Mouse (Mus musculus): ENCODE data around the gene Hoxb5. TPM values are rescaled to one million over a fixed set of nuclear protein-coding genes. Genes with fewer than 3 reads are reported as not detected.

The Hoxb5 gene
- polyA plus RNA-seq, 1 experiment from 2014 or later: not detected

MicroRNAs within 50 kb of the gene (microRNA counts, 519-probe panel; counts per million panel counts)
- microRNA mmu-miR-10a (341 counts per million, percentile 65 among the panel's probes with 10 or more counts), microRNA mmu-miR-196a (341 counts per million, percentile 65 among the panel's probes with 10 or more counts)

Small RNAs within 50 kb of the gene (microRNA-seq; reads per million reads assigned to microRNA genes)
- gene Mir10a (142 reads per million, percentile 51 among the genes with 10 or more reads in this experiment), gene Mir196a-1 (not detected)

Other genes starting within 250 kb of the Hoxb5 start
- 27.5 TPM in 2 replicates for gene Ube2z, start 237.9 kb upstream of the Hoxb5 start, polyA plus RNA-seq (2016; fragmentation: Nextera tagmentation; extraction: Ambion mirVana)
- 557 and 584 TPM in 2 replicates for gene Atp5g1, start 227.7 kb upstream of the Hoxb5 start, polyA plus RNA-seq (2016; fragmentation: Nextera tagmentation; extraction: Ambion mirVana)
- gene Calcoco2, start 191.4 kb upstream of the Hoxb5 start, polyA plus RNA-seq (2016; fragmentation: Nextera tagmentation; extraction: Ambion mirVana): not detected in 2 replicates
- not detected in 2 replicates for gene Ttll6, start 169.6 kb upstream of the Hoxb5 start, polyA plus RNA-seq (2016; fragmentation: Nextera tagmentation; extraction: Ambion mirVana)
- gene Hoxb13, start 109.0 kb upstream of the Hoxb5 start, polyA plus RNA-seq (2016; fragmentation: Nextera tagmentation; extraction: Ambion mirVana): not detected in 2 replicates
- gene Hoxb9, start 31.9 kb upstream of the Hoxb5 start, polyA plus RNA-seq (2016; fragmentation: Nextera tagmentation; extraction: Ambion mirVana): not detected in 2 replicates
- not detected in 2 replicates for gene Hoxb8, start 21.4 kb upstream of the Hoxb5 start, polyA plus RNA-seq (2016; fragmentation: Nextera tagmentation; extraction: Ambion mirVana)
- gene Hoxb7, start 16.7 kb upstream of the Hoxb5 start, polyA plus RNA-seq (2016; fragmentation: Nextera tagmentation; extraction: Ambion mirVana): not detected in 2 replicates
- gene Hoxb6, start 10.9 kb upstream of the Hoxb5 start, polyA plus RNA-seq (2016; fragmentation: Nextera tagmentation; extraction: Ambion mirVana): not detected in 2 replicates
- gene Hoxb4, start 14.9 kb downstream of the Hoxb5 start, polyA plus RNA-seq (2016; fragmentation: Nextera tagmentation; extraction: Ambion mirVana): not detected in 2 replicates
- gene Hoxb3, start 20.0 kb downstream of the Hoxb5 start, polyA plus RNA-seq (2016; fragmentation: Nextera tagmentation; extraction: Ambion mirVana): not detected in 2 replicates
- not detected in 2 replicates for gene Hoxb2, start 47.2 kb downstream of the Hoxb5 start, polyA plus RNA-seq (2016; fragmentation: Nextera tagmentation; extraction: Ambion mirVana)
- gene Hoxb1, start 62.4 kb downstream of the Hoxb5 start, polyA plus RNA-seq (2016; fragmentation: Nextera tagmentation; extraction: Ambion mirVana): 0.07 TPM in 1 of 2 replicates, not detected in the other
- gene Skap1, start 161.3 kb downstream of the Hoxb5 start, polyA plus RNA-seq (2016; fragmentation: Nextera tagmentation; extraction: Ambion mirVana): 1.7 and 2.2 TPM in 2 replicates

Measured in forebrain, embryonic 10.5 days (tissue).